Mouse (Mus musculus) midbrain, embryonic 11.5 days (tissue): Measurements from ENCODE around the gene Slc34a2. TPM values are rescaled to one million over a fixed set of nuclear protein-coding genes. Genes with fewer than 3 reads are reported as not detected.

Experiments used
- ATAC-seq: fragments of 200-750 bp; cut with Nextera tagmentation; 2 replicates; pipeline ENCODE4 v1.8.0; 2017; ENCODE audit warnings: moderate TSS enrichment, moderate library complexity; ENCODE audit not compliant: low FRiP score
- DNase-seq: peaks from one replicate; pipeline ENCODE4 v3.0.0; 2015; ENCODE audit warnings: low spot score; ENCODE audit errors: missing footprints
- H3K27ac ChIP-seq: fragments of 300-500 bp; sonication (generic); 2 replicates; pipeline ENCODE4 v1.5.1; 2014; ENCODE audit warnings: low read depth, low read length
- H3K27me3 ChIP-seq: fragments of 300-500 bp; sonication (generic); 2 replicates; pipeline ENCODE4 v1.6.1; 2014; ENCODE audit warnings: mild to moderate bottlenecking, low read length, moderate library complexity, mixed read lengths; ENCODE audit not compliant: control insufficient read depth, insufficient read depth
- H3K36me3 ChIP-seq: fragments of 300-500 bp; sonication (generic); 2 replicates; pipeline ENCODE4 v1.6.1; 2014; ENCODE audit warnings: mild to moderate bottlenecking, low read length, moderate library complexity, mixed read lengths; ENCODE audit not compliant: control insufficient read depth, insufficient read depth
- H3K4me1 ChIP-seq: fragments of 300-500 bp; sonication (generic); 2 replicates; pipeline ENCODE4 v1.6.1; 2014; ENCODE audit warnings: low read length; ENCODE audit not compliant: control insufficient read depth, insufficient read depth
- H3K4me2 ChIP-seq: fragments of 300-500 bp; sonication (generic); 2 replicates; pipeline ENCODE4 v1.6.1; 2014; ENCODE audit warnings: mild to moderate bottlenecking, moderate library complexity
- H3K4me3 ChIP-seq: fragments of 300-500 bp; sonication (generic); 2 replicates; pipeline ENCODE4 v1.5.1; 2014; ENCODE audit warnings: low read depth, low read length
- H3K9ac ChIP-seq: fragments of 300-500 bp; sonication (generic); 2 replicates; pipeline ENCODE4 v1.6.1; 2014; ENCODE audit warnings: low read length
- H3K9me3 ChIP-seq: fragments of 300-500 bp; sonication (generic); 2 replicates; pipeline ENCODE4 v1.6.1; 2016; ENCODE audit warnings: low read length; ENCODE audit not compliant: control insufficient read depth
- WGBS: fragments of 180-500 bp; shearing (Covaris S2); extraction: QIAGEN DNeasy Blood & Tissue Kit; methylation state at CpG from one replicate; pipeline ENCODE4 v1.1.7; 2014; 5-methylcytosine and 5-hydroxymethylcytosine counted together
- polyA plus RNA-seq: library from polyadenylated mRNA; unstranded; fragments of >200 nt; fragmentation: Nextera tagmentation; extraction: Ambion mirVana; gene quantifications from 2 replicates; pipeline ENCODE4 v1.2.1, GENCODE M21; 2014

The Slc34a2 gene
- polyA plus RNA-seq, 1 experiment from 2014 or later = not detected

- Histone ChIP-seq H3K9me3 (peaks cover 3% of the 10 kb centered on the region; the same call in 1 of the 2 replicates), H3K36me3 (no peaks in the 10 kb centered on the region), H3K4me3 (no peak overlapping the region), H3K27ac (no peak overlapping the region), H3K4me2 (no peak overlapping the region), H3K4me1 (no peaks in the 10 kb centered on the region), H3K27me3 (no peaks in the 10 kb centered on the region), H3K9ac (no peak overlapping the region)
- no peak for DNase-seq
- WGBS = 96% methylated on average over 5 of the region's 5 CpGs
- no peak for ATAC-seq
These were observed 75.1 kb downstream of the Slc34a2 start for GRCm38 (mm10) chr5:53112942-53113341.

DNA sequence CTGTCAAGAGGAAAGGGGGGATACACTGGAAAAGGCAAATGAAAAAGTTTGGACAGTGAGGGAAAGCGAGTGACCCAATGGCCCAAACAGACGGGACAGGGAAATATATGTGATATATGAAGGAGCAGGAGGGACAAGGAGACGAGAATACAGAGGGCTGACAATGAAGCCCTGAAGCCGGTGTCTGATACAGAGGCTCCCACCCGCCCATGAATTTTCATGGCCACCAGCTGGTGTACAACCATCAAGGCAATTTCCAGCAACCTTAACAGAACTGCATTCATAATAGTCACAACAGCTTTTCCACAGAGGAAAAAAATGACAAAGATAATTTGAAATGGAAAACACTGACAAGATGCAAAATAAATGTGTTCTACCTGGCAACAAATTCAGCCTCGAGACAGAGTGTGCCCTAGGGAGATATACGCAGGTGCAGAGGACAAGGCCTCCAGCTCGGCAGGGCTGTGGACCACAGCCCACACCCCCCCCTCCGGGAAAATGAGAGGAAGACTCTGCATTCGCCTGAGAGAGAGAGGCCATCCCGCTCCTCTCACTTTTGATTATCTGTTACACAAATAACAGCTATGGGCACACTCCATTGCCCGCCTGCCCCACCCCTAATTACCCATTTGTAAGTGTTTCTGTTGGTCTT is 76.9 kb downstream of the Slc34a2 start:
- peaks cover 3% of the 10 kb centered on the region; the same call in 1 of the 2 replicates for H3K9me3 ChIP-seq
- H3K36me3 ChIP-seq = no peaks in the 10 kb centered on the region
- no peak for DNase-seq
- H3K4me1 ChIP-seq = no peaks in the 10 kb centered on the region
- H3K9ac ChIP-seq = no peak overlapping the region
- H3K27me3 ChIP-seq = no peaks in the 10 kb centered on the region
- H3K4me3 ChIP-seq = no peak overlapping the region
- ATAC-seq = no peak
- no peak overlapping the region for H3K27ac ChIP-seq
- no peak overlapping the region for H3K4me2 ChIP-seq
- WGBS = 73% methylated on average over 12 of the region's 12 CpGs

- DNase-seq (no peak), ATAC-seq (no peak)
- no peak overlapping the region for H3K9ac ChIP-seq
- no peak overlapping the region for H3K4me2 ChIP-seq
- 87% methylated on average over 8 of the region's 8 CpGs for WGBS
- H3K36me3 ChIP-seq = no peaks in the 10 kb centered on the region
- no peaks in the 10 kb centered on the region for H3K4me1 ChIP-seq
- no peak overlapping the region for H3K27ac ChIP-seq
- H3K27me3 ChIP-seq = no peaks in the 10 kb centered on the region
- no peaks in the 10 kb centered on the region; the same call in 1 of the 2 replicates for H3K9me3 ChIP-seq
- H3K4me3 ChIP-seq = no peak overlapping the region
These were observed 80.3 kb downstream of the Slc34a2 start for GRCm38 (mm10) chr5:53118212-53118611.

- no peak overlapping the region for H3K4me2 ChIP-seq
- DNase-seq = peak; percentile 26
- no peaks in the 10 kb centered on the region for H3K4me1 ChIP-seq
- H3K27me3 ChIP-seq = no peaks in the 10 kb centered on the region
- H3K4me3 ChIP-seq = no peak overlapping the region
- 76% methylated on average over 3 of the region's 3 CpGs for WGBS
- H3K9me3 ChIP-seq = no peaks in the 10 kb centered on the region
- ATAC-seq = no peak
- H3K36me3 ChIP-seq = no peaks in the 10 kb centered on the region
- no peak overlapping the region for H3K9ac ChIP-seq
- no peak overlapping the region for H3K27ac ChIP-seq
These were observed 81.8 kb downstream of the Slc34a2 start for GRCm38 (mm10) chr5:53119689-53120088.

Other genes with a start within 250 kb of the Slc34a2 start
- gene Anapc4, start 204.1 kb upstream of the Slc34a2 start, polyA plus RNA-seq = 133 and 141 TPM in 2 replicates
- gene Sel1l3, start 175.8 kb downstream of the Slc34a2 start, polyA plus RNA-seq = 1.4 and 1.8 TPM in 2 replicates
- 69.1 and 71.0 TPM in 2 replicates for gene Smim20, start 229.0 kb downstream of the Slc34a2 start, polyA plus RNA-seq